Mouse (Mus musculus) liver, embryonic 11.5 days (tissue): ENCODE measurements around the gene Zfp661. TPM values are rescaled to one million over a fixed set of nuclear protein-coding genes. Genes with fewer than 3 reads are reported as not detected.

Experiments used
- ATAC-seq: fragments of 200-750 bp; cut with Nextera tagmentation; replicated peaks from 2 replicates; pipeline ENCODE4 v1.8.0; 2017; ENCODE audit warnings: moderate number of reproducible peaks, mild to moderate bottlenecking, moderate TSS enrichment, moderate library complexity; ENCODE audit not compliant: low FRiP score
- DNase-seq: peaks from one replicate; pipeline ENCODE4 v3.0.0-alpha.2; 2017; ENCODE audit warnings: low spot score
- H3K27ac ChIP-seq: fragments of 300-500 bp; sonication (generic); 2 replicates; pipeline ENCODE4 v1.5.1; 2014; ENCODE audit warnings: mild to moderate bottlenecking, low read depth, low read length, control low read depth
- H3K27me3 ChIP-seq: fragments of 300-500 bp; sonication (generic); replicated peaks from 2 replicates; pipeline ENCODE4 v1.6.1; 2014; ENCODE audit warnings: low read length, mixed read lengths; ENCODE audit not compliant: control insufficient read depth, insufficient read depth
- H3K36me3 ChIP-seq: fragments of 300-500 bp; sonication (generic); 2 replicates; pipeline ENCODE4 v1.6.1; 2014; ENCODE audit warnings: mild to moderate bottlenecking, low read length, moderate library complexity, mixed read lengths; ENCODE audit not compliant: control insufficient read depth, insufficient read depth
- H3K4me1 ChIP-seq: fragments of 300-500 bp; sonication (generic); replicated peaks from 2 replicates; pipeline ENCODE4 v1.6.1; 2014; ENCODE audit warnings: low read length, mixed read lengths; ENCODE audit not compliant: control insufficient read depth, insufficient read depth
- H3K4me2 ChIP-seq: fragments of 300-500 bp; sonication (generic); 2 replicates; pipeline ENCODE4 v1.6.1; 2014; ENCODE audit warnings: mild to moderate bottlenecking, control low read depth, moderate library complexity
- H3K4me3 ChIP-seq: fragments of 300-500 bp; sonication (generic); 2 replicates; pipeline ENCODE4 v1.5.1; 2014; ENCODE audit warnings: low read depth, low read length, control low read depth
- H3K9ac ChIP-seq: fragments of 300-500 bp; sonication (generic); 2 replicates; pipeline ENCODE4 v1.6.1; 2014; ENCODE audit warnings: low read depth, low read length, control low read depth
- H3K9me3 ChIP-seq: fragments of 300-500 bp; sonication (generic); 2 replicates; pipeline ENCODE4 v1.6.1; 2016; ENCODE audit warnings: low read length, inconsistent platforms, mixed read lengths; ENCODE audit not compliant: control insufficient read depth
- WGBS: fragments of 180-500 bp; shearing (Covaris S2); extraction: QIAGEN DNeasy Blood & Tissue Kit; methylation state at CpG from one replicate; pipeline ENCODE4 v1.1.7; 2014; 5-methylcytosine and 5-hydroxymethylcytosine counted together
- polyA plus RNA-seq: library from polyadenylated mRNA; unstranded; fragments of >200 nt; fragmentation: Nextera tagmentation; extraction: Ambion mirVana; gene quantifications from 2 replicates; pipeline ENCODE4 v1.2.1, GENCODE M21; 2014

Zfp661 gene
- 3.2 and 4.0 TPM in 2 replicates for polyA plus RNA-seq

- H3K27me3 ChIP-seq, result no peaks in the 10 kb centered on the region
- 5% methylated on average over 39 of the region's 39 CpGs for WGBS
- ATAC-seq, result peak; percentile 83
- peak; percentile 89 for DNase-seq
- no peaks in the 10 kb centered on the region for H3K9me3 ChIP-seq
- peaks cover 24% of the 10 kb centered on the region for H3K4me1 ChIP-seq
- H3K36me3 ChIP-seq, result no peaks in the 10 kb centered on the region
- H3K4me3 ChIP-seq, result peak within 1 kb of the TSS; percentile 87
- peak within 1 kb of the TSS; percentile 79 for H3K27ac ChIP-seq
- H3K4me2 ChIP-seq, result peak within 1 kb of the TSS; percentile 71
- peak within 1 kb of the TSS; percentile 83 for H3K9ac ChIP-seq
Measured at GRCm38 (mm10) chr2:127586694-127587513, at the start of gene Zfp661, which contains the start of gene Mrps5. Gene Zfp661, minus strand, starts transcription at chr2:127587094. Gene Mrps5, plus strand, starts transcription at chr2:127587222.

- no peak overlapping the region for H3K27ac ChIP-seq
- no peaks in the 10 kb centered on the region for H3K9me3 ChIP-seq
- H3K4me3 ChIP-seq, result no peak overlapping the region
- ATAC-seq, result no peak
- no peaks in the 10 kb centered on the region for H3K27me3 ChIP-seq
- no peak for DNase-seq
- no peaks in the 10 kb centered on the region for H3K4me1 ChIP-seq
- WGBS, result 70% methylated on average over 6 of the region's 6 CpGs
- H3K36me3 ChIP-seq, result no peaks in the 10 kb centered on the region
- no peak overlapping the region for H3K4me2 ChIP-seq
- H3K9ac ChIP-seq, result no peak overlapping the region
Measured at GRCm38 (mm10) chr2:127635581-127635980, 48.7 kb upstream of the Zfp661 start.

GRCm38 (mm10) chr2:127632601-127633000 is 45.7 kb upstream of the Zfp661 start:
- Histone ChIP-seq H3K36me3 (no peaks in the 10 kb centered on the region), H3K27ac (no peak overlapping the region), H3K4me3 (no peak overlapping the region), H3K4me1 (no peaks in the 10 kb centered on the region), H3K4me2 (no peak overlapping the region), H3K9me3 (no peaks in the 10 kb centered on the region), H3K9ac (no peak overlapping the region), H3K27me3 (no peaks in the 10 kb centered on the region)
- DNase-seq, result no peak
- 73% methylated on average over 2 of the region's 2 CpGs for WGBS
- ATAC-seq, result no peak

GRCm38 (mm10) chr2:127627990-127628570 is 41.2 kb upstream of the Zfp661 start:
- H3K27me3 ChIP-seq, result no peaks in the 10 kb centered on the region
- H3K4me3 ChIP-seq, result no peak overlapping the region
- no peak overlapping the region for H3K4me2 ChIP-seq
- DNase-seq (no peak), ATAC-seq (no peak)
- no peaks in the 10 kb centered on the region for H3K9me3 ChIP-seq
- H3K4me1 ChIP-seq, result no peaks in the 10 kb centered on the region
- 71% methylated on average over 6 of the region's 6 CpGs for WGBS
- H3K9ac ChIP-seq, result no peak overlapping the region
- no peak overlapping the region for H3K27ac ChIP-seq
- no peaks in the 10 kb centered on the region for H3K36me3 ChIP-seq

- H3K27ac ChIP-seq, result no peak overlapping the region
- DNase-seq, result no peak
- H3K9me3 ChIP-seq, result no peaks in the 10 kb centered on the region
- no peak overlapping the region for H3K4me3 ChIP-seq
- no peaks in the 10 kb centered on the region for H3K36me3 ChIP-seq
- no peaks in the 10 kb centered on the region for H3K4me1 ChIP-seq
- H3K9ac ChIP-seq, result no peak overlapping the region
- WGBS, result 74% methylated on average over 6 of the region's 6 CpGs
- H3K4me2 ChIP-seq, result no peak overlapping the region
- no peaks in the 10 kb centered on the region for H3K27me3 ChIP-seq
- no peak for ATAC-seq
Measured at GRCm38 (mm10) chr2:127627354-127627753, 40.5 kb upstream of the Zfp661 start.

- 60% methylated on average over 5 of the region's 5 CpGs for WGBS
- H3K27ac ChIP-seq, result no peak overlapping the region
- ATAC-seq, result no peak
- H3K9me3 ChIP-seq, result no peaks in the 10 kb centered on the region
- H3K4me3 ChIP-seq, result no peak overlapping the region
- no peak overlapping the region for H3K4me2 ChIP-seq
- no peaks in the 10 kb centered on the region for H3K4me1 ChIP-seq
- no peak overlapping the region for H3K9ac ChIP-seq
- H3K36me3 ChIP-seq, result no peaks in the 10 kb centered on the region
- H3K27me3 ChIP-seq, result no peaks in the 10 kb centered on the region
- no peak for DNase-seq
Measured at GRCm38 (mm10) chr2:127625659-127626058, 38.8 kb upstream of the Zfp661 start.

- no peaks in the 10 kb centered on the region for H3K4me1 ChIP-seq
- no peak for ATAC-seq
- no peak overlapping the region for H3K27ac ChIP-seq
- no peaks in the 10 kb centered on the region for H3K9me3 ChIP-seq
- no peaks in the 10 kb centered on the region for H3K36me3 ChIP-seq
- H3K4me2 ChIP-seq, result no peak overlapping the region
- 75% methylated on average over 2 of the region's 2 CpGs for WGBS
- H3K4me3 ChIP-seq, result no peak overlapping the region
- H3K27me3 ChIP-seq, result no peaks in the 10 kb centered on the region
- DNase-seq, result no peak
- no peak overlapping the region for H3K9ac ChIP-seq
Measured at GRCm38 (mm10) chr2:127624786-127625185, 37.9 kb upstream of the Zfp661 start.

GRCm38 (mm10) chr2:127622065-127622464 is 35.2 kb upstream of the Zfp661 start:
- Histone ChIP-seq H3K9ac (no peak overlapping the region), H3K27ac (no peak overlapping the region), H3K4me1 (no peaks in the 10 kb centered on the region), H3K9me3 (no peaks in the 10 kb centered on the region), H3K4me3 (no peak overlapping the region), H3K27me3 (no peaks in the 10 kb centered on the region), H3K4me2 (no peak overlapping the region), H3K36me3 (no peaks in the 10 kb centered on the region)
- ATAC-seq, result no peak
- 55% methylated on average over 3 of the region's 3 CpGs for WGBS
- DNase-seq, result no peak

GRCm38 (mm10) chr2:127619311-127619710 is 32.4 kb upstream of the Zfp661 start:
- Histone ChIP-seq H3K4me1 (no peaks in the 10 kb centered on the region), H3K4me3 (no peak overlapping the region), H3K27me3 (no peaks in the 10 kb centered on the region), H3K36me3 (no peaks in the 10 kb centered on the region), H3K9ac (no peak overlapping the region), H3K4me2 (no peak overlapping the region), H3K27ac (no peak overlapping the region), H3K9me3 (no peaks in the 10 kb centered on the region)
- WGBS, result 81% methylated on average over 3 of the region's 3 CpGs
- DNase-seq, result no peak
- ATAC-seq, result no peak
